Mouse (Mus musculus) ovary, postnatal 36 days (tissue): ENCODE results near the gene Mgat3.

Source experiments
- DNase-seq: peaks from one replicate; pipeline ENCODE4 v3.0.0; 2022; ENCODE audit warnings: low spot score, mixed read lengths

The Mgat3 gene

DNA sequence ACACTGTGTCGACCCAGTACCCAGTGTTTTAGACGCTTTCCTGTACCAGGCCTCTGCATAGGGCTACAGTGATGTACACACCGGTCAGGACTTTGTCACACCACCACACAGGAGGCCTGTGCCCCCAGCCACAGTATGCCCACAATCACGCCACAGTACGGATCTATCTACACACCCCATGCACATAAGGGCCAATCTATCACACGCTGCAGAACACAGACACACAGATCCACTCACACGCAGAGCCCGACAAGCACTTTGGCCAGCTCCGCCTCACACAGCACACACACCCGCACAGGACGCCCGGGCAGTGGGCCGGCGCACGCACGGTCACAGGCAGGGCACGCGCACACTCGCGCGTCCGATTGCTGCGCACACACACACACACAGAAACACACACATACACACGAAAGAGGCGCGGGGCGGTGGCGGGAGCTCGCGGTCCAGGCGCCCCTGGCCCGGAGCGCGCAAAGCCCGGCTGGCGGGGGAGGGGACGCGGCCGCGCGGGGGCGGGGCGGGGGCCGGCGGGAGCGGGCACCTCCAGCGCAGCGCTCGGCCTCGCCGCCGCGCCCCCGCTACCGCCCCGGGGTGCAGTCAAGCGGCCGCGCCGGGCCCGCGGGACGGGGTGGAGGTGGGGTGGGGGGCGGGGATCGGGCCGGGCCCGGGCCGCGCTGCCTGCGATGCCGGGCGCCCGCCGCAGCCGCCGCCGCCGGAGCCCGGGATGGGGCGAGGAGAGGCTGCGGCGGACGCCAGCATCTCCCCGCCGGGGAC is at the start of gene Mgat3:
Gene Mgat3 (plus strand): TSS at position 721 of the 771 bp plus-strand sequence.
- peak; percentile 41 for DNase-seq

DNA sequence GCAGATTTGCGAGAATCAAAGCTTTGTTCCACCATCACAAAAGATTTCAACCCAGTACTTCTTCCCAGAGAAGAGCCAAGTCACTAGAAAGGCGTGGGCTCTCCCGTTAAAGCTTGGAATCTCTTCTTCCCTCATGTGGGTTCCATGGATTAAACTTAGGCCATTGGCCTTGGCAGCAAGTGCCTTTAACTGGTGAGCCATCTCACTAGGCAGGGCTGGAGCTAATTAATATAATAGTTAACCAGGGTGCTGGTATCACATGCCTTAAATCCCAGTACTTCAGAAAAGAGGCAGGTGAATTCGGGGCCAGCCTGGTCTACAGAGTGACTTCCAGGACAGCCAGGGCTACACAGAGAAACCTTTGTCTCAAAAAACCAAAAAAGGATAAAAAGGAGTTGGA is 48.9 kb upstream of the Mgat3 start:
- DNase-seq = no peak

DNA sequence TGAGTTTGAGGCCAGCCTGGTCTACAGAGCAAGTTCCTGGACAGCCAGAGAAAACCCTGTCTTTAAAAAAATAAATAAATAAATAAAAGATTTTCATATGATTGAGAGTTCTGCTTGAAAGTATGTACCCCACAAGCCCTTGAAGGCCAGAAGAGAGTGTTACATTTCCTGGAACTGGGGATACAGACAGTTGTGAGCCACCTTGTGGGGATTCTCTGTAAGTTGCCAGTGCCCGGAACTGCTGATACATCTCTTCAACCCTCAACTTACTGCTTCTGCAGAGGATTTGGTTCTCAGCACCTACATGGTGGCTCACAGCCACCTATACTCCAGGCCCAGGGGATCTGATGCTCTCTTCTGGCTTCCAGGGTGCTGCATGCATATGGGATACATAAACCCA is 46.3 kb upstream of the Mgat3 start:
- DNase-seq = no peak

GRCm38 (mm10) chr15:80129982-80130381 is 43.5 kb upstream of the Mgat3 start:
- DNase-seq = no peak

DNA sequence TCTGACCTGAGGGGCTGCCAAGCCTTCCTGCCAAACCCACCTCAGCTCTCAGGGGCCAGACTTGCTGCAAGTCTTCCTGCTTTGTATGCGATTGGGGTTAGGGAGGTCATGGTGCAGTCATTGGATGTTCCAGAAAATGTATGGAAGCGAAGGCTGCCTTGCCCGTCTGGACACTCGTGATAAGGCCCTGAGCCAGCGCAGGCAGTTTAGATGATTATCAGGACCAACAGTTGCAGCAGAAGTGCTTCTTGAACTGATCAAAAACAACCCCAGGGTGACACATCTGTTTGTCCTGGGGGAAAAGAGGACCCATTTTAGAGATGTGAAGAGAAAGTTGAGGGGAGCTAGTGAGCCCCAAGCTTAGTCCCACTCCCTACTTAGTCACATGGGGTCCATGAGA is 42.8 kb upstream of the Mgat3 start:
- DNase-seq = no peak

- DNase-seq = no peak
Observed at GRCm38 (mm10) chr15:80131421-80131820, 42.1 kb upstream of the Mgat3 start.

DNA sequence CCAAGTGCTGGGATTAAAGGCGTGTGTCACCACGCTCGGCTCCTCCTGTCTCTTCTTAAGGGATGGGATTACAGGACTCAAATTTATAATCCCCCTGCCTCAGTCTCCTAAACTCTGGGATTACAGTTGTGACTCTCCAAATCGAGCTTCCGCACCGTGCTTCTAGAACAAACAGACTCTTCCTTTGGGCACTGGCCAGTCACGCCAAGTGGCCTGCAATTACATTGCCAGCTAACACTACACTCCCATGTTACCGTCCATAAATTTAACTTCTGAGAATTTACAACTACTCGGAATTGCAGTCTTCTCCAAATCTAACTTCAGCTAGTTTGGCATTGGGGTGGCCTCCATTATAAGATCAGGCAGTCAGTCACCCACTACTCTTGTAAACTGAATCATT is 41.1 kb upstream of the Mgat3 start:
- DNase-seq = no peak

- peak; percentile 92 for DNase-seq
Observed at GRCm38 (mm10) chr15:80132993-80133586, 40.4 kb upstream of the Mgat3 start, which contains the start of gene Tab1. TSS of gene Tab1 (plus strand) at chr15:80133127.

DNA sequence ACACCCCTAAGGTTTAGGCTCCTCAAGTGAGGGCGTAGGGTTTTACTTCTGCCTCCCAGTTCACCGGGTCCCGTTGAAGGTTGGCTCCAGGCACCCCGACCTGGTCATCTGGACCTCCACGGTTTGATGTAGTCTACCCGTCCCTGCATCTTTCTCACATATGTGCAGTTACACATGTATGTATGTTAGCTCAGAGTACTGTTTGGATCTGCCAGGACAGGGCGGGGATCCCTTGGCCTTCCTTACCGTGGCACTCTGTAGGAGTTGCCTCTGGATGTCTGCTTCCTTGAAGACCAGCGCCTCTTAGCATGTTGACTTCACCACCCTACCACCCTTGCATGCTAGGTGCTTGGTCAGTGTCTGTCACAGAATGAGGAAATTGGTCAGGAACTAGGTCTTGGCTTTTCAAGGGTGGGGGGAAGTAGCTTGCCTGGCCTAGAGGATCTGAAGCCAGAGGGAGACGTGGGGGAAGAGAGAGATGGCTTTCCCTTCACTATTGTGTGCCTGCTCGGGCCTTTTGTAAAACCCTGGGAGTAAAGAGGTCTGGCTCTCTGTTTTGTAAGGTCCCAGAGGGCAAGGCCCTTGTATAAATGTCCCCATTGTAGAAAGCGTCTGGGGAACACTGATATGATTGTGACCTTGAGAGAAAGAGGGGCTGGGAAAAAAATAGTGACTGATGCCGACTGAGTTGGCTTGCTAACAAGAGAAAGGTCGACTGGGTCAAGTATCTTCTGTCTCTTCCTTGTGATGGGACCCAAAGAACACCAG is 39.7 kb upstream of the Mgat3 start:
- DNase-seq = peak; percentile 26

- peak; percentile 54 for DNase-seq
Observed at GRCm38 (mm10) chr15:80134450-80134847, 39.1 kb upstream of the Mgat3 start.

GRCm38 (mm10) chr15:80135499-80135898 is 38.0 kb upstream of the Mgat3 start:
- no peak for DNase-seq

DNA sequence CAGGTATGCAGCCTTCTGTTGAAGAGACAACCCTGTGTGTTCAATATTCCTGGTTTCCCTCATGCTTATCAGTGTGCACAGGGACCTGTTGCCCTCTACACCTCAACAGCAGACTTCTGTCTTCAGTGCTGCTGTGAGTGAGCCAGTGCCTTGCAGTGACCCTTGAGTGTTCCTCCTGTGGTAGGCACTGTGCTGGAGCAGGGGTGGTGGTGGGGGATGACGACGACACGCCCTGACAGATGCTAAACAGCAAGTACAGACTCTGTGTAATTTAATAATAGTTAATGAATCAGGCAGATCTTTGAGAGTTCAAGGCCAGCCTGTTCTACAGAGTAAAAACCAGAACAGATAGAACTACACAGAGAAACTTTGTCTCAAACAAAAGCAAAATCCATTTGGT is 36.9 kb upstream of the Mgat3 start:
- DNase-seq = no peak

DNA sequence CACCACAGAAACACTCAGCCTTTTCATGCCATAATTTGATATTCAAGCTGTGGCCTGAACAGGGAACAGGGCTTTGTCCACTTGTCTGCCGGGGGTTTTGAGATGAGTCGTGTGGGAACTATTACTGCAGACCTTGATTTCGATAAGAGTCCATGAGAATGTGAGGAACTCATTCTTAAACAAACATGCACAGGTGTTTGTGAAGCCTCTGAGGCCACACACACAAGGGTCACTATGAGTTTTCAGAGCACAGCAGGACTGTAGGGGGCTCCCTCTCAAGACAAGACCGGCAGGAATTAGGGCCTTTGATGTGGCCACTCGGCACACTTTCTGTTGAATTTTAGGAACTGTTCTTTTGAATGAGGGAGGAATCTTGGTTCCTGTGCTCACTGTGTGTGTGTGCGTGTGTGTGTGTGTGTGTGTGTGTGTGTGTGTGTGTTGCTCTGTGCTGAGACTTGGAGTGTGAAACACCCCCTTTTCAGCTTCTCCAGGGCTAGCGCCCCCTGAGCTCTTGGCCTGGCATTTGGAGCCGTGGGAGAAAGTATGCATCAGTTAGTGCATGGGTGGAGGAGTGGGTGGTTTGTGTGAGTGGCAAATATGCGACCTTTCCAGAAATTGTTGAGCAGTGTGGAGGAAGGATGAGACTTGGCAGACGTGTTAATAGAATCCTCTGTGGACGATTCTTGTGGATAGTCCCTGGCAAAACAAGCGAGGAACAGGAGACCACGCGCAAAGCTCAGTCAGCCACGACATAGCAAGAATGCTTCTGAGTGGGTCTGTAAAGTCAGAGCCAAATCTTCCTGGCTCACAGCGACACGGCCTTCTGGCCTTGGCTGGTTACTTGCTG is 35.4 kb upstream of the Mgat3 start:
- no peak for DNase-seq

GRCm38 (mm10) chr15:80140302-80140701 is 33.2 kb upstream of the Mgat3 start:
- DNase-seq = no peak

GRCm38 (mm10) chr15:80140878-80141277 is 32.6 kb upstream of the Mgat3 start:
- DNase-seq = no peak

GRCm38 (mm10) chr15:80142130-80142529 is 31.4 kb upstream of the Mgat3 start:
- no peak for DNase-seq

- no peak for DNase-seq
Observed at GRCm38 (mm10) chr15:80143760-80144159, 29.8 kb upstream of the Mgat3 start.

DNA sequence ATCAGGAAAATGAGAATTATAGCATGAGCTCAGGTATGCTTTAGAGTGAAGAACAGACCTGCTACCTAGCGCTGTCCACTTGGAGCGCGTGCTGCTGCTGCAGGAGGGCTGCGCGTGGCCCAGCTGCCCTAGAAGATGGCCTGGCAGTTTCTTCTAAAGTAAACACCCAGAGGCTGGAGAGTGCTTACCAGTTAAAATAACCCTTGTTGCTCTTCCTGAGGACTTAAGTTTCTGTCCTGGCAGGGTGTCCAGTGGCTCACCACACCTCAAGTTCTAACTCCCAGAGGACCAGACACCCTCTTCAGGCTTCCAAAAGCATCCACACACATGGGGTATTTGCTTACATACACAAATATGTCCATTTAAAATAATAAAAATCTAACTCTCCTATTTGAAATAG is 28.1 kb upstream of the Mgat3 start:
- no peak for DNase-seq

DNA sequence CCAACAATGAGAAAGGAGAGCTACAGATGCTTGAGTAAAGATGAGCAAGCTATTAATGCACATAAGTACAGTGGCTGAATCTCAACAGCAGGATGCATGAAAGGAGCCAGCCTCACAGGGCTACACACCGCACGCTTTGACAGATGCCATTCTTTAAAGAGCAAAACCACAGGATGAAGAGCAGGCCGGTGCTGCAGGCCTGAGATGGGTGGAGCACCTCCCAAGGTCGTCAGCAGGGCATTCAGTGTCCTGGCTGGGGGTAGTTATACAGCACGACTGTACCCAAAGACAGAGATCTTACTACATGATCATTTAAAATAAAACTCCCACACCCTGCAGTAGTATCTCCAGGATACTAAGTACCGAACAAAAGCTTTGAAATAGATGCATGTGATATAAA is 27.4 kb upstream of the Mgat3 start:
- no peak for DNase-seq

- DNase-seq = no peak
Observed at GRCm38 (mm10) chr15:80147090-80147489, 26.4 kb upstream of the Mgat3 start.

DNA sequence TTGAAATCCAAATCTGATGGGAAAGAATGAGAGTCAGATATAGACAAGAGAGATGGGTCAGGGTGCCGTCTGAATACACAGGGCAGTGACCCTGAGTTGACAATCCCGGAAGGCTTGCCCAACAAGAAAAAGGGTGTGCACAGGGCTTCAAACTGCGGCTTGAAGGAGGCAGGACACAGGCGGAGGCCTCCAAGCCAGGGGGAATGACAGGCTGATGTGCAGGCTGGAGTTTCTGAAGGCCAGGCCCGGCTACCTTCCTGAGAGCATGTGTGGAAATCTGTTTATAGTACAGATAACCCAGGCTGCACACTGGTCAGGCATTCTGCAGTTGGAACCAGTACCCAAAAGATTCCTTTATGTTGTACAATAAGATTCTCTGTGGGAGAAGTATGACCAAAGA is 26.0 kb upstream of the Mgat3 start:
- DNase-seq = no peak

DNA sequence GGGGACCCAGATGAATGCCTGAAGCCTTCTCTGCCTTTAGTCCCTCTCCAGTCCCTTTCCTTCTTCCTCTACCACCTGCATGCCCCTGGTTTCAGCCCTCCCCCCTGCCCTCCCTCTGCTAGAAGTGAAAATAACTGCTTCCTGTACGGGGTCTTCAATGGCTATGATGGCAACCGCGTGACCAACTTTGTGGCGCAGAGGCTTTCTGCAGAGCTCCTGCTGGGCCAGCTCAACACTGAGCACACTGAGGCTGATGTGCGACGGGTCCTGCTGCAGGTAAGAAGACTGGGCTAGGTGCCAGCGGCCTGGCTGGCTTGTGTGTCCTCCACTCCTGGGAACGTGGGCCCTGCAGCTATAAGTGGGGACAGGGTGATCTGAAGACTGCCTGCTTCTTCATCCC is 25.0 kb upstream of the Mgat3 start:
- DNase-seq = no peak
